ENCODE assay signal across 8 mouse cellular contexts in the genomic region with DNA sequence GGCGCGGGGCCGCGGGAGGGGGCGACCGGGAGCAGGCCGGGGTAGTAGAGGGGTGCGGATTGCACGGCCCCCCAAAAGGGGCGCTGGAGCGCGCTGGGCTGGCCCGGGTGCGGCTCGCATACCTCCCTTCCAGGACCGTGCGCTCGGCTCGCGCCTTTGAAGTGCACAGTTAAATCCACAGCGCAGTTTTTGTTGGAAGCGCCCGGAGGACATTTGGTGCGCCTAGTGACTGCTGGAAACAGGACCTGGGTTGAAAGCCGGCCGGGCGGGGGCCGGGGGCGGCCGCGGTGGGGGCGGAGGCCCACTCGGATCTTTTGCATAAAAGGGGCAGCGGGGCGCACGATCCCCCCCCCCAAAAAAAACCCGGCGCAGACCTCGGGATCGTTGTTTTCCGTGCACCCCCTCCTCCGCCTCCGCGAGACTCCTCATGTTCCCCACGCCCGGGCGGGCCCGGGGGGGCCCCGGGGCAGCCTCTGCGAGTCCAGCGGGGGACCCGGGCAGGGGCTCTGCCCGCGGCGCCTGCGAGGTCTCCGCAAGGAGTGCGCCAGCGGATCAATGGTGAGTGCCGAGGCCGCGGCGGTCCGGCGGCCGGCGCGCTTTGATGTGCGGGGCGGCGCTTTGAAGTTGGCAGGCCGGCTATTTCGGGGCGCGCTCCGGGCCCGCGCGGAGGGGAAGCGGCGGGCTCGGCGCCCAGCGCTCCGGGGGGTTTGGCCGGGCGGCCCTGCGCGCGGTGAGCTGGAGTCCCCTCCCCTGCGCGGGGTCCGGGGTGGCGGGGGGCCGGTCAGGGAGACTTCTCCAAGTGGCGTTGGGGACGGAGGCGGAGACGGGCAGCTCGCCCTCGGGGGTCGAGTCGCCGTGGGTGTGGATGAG. TPM values are rescaled to one million over a fixed set of nuclear protein-coding genes. Genes with fewer than 3 reads are reported as not detected.
DNase-seq lines count a peak whose midpoint lies in the region; ATAC-seq lines count a peak whose summit lies in the region.

No protein-coding gene starts in this region.

- H3K9me3 ChIP-seq in hindbrain, embryonic 16.5 days (ENCODE audit: control insufficient read depth, low read length) = no peaks in the 10 kb centered on the region

- peak; percentile 74 for ATAC-seq in hindbrain, embryonic 16.5 days

- H3K4me2 ChIP-seq in hindbrain, embryonic 16.5 days (ENCODE audit: low read length) = peak overlapping the region; percentile 93

- peaks cover 43% of the 10 kb centered on the region for H3K4me1 ChIP-seq in hindbrain, embryonic 16.5 days (ENCODE audit: control insufficient read depth, insufficient read depth, low read depth, low read length)

- H3K27ac ChIP-seq in hindbrain, embryonic 16.5 days (ENCODE audit: low read depth, low read length) = peak overlapping the region; percentile 99

- no peaks in the 10 kb centered on the region for H3K36me3 ChIP-seq in hindbrain, embryonic 16.5 days (ENCODE audit: control insufficient read depth, insufficient read depth, low read length)

- peak; percentile 93 to 97 for DNase-seq in adrenal gland, adult (ENCODE audit: inconsistent age in 2 of 2, low spot score in 1 of 2)
- peak; percentile 61 to 73 for DNase-seq in cerebellum, postnatal 4 days (ENCODE audit: low spot score in 2 of 2)
- peak; percentile 64 to 77 for DNase-seq in gastrocnemius, adult 8-10 months (ENCODE audit: low spot score in 2 of 2)
- peak; percentile 64 to 82 for DNase-seq in left cerebral cortex, adult 18-20 months (ENCODE audit: low spot score in 2 of 2)
- peak; percentile 87 for DNase-seq in lung, postnatal 25 days (ENCODE audit: low spot score)
- peak; percentile 94 for DNase-seq in retina, postnatal 1 day
- peak; percentile 64 to 73 for DNase-seq in urinary bladder, adult 18-20 months (ENCODE audit: low spot score in 2 of 2)

- under 1% methylated on average over 60 of the region's 104 CpGs for WGBS in hindbrain, embryonic 16.5 days

- H3K27me3 ChIP-seq in hindbrain, embryonic 16.5 days (replicated peaks; ENCODE audit: control insufficient read depth, insufficient read depth, low read length) = no peaks in the 10 kb centered on the region

- H3K4me3 ChIP-seq in hindbrain, embryonic 16.5 days (ENCODE audit: low read length) = peak overlapping the region; percentile 93

- peak overlapping the region; percentile 89 for H3K9ac ChIP-seq in hindbrain, embryonic 16.5 days (ENCODE audit: low read depth, low read length)

RNA-seq across cellular contexts. Expression of gene Axin2, which starts 0.7 kb away (rescaled TPM):
- total RNA-seq in gastrocnemius, adult 8-10 months (2022) = 10 to 100 TPM in 2 of 4 experiments, 1 to 10 TPM in 2; 7.4 to 13.8 (median 10.0) TPM
- 7.2 and 7.7 TPM in 2 replicates for polyA plus RNA-seq in hindbrain, embryonic 16.5 days (2015; fragmentation: Nextera tagmentation; extraction: Ambion mirVana)
- 10 to 100 TPM; 35.0 to 35.3 TPM for total RNA-seq in left cerebral cortex, adult 18-20 months (2021)

Comparison
In these comparisons a context has a peak if more than half of its experiments do, and no peak if none do; other contexts are left out.
1. Peak in every context shown above with its lines: DNase-seq, ATAC-seq, H3K4me3 ChIP-seq and H3K27ac ChIP-seq.